Mouse (Mus musculus): ENCODE measurements around the gene Il5. TPM values are rescaled to one million over a fixed set of nuclear protein-coding genes. Genes with fewer than 3 reads are reported as not detected.
A peak's percentile ranks its signal among the peaks of the same experiment; 100 is the strongest.
"Not testable (repeated sequence)": the region's sequence is repeated elsewhere in the genome, so short reads cannot be mapped to it uniquely, and the experiment has no call there.

Gene Il5
- total RNA-seq, 2 experiments from 2014 or later, result not detected

GRCm38 (mm10) chr11:53742353-53742752 lies 21.8 kb downstream of the Il5 start:
- DNase-seq (ENCODE audit: low spot score in 2 of 2), result no peak

- no peak for DNase-seq (ENCODE audit: low spot score in 2 of 2)
Measured at GRCm38 (mm10) chr11:53745260-53745659, 24.7 kb downstream of the Il5 start.

GRCm38 (mm10) chr11:53747985-53748384 lies 27.4 kb downstream of the Il5 start:
- no peak for DNase-seq (ENCODE audit: low spot score in 2 of 2)

GRCm38 (mm10) chr11:53748614-53749013 lies 28.0 kb downstream of the Il5 start:
- no peak for DNase-seq (ENCODE audit: low spot score in 2 of 2)

GRCm38 (mm10) chr11:53749306-53749705 lies 28.7 kb downstream of the Il5 start:
- DNase-seq (ENCODE audit: low spot score in 2 of 2), result no peak

- DNase-seq (ENCODE audit: low spot score in 2 of 2), result no peak
Measured at GRCm38 (mm10) chr11:53749716-53750352, 29.2 kb downstream of the Il5 start.

- DNase-seq (ENCODE audit: low spot score in 2 of 2), result no peak
Measured at GRCm38 (mm10) chr11:53755011-53755595, 34.5 kb downstream of the Il5 start.

DNA sequence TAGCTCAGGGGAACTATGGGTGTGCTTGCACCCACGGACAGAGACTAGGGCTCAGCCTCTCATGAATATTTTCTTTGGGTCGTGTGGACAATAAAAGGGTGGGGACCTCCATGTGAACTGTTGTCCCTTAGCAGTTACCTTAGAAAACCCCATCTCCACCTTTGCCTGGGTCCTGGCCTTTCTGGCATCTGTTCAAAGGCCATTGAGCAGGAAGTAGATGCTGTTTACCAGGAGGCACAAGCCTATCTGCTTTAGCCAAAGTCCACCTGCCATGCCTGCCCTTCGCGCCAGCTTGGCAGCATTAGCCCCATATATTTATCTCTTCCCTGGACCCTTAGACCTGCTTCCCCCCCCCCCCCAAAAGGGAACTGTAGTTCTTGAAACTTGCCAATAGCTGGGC lies 37.0 kb downstream of the Il5 start:
- no peak for DNase-seq (ENCODE audit: low spot score in 2 of 2)

- DNase-seq (ENCODE audit: low spot score in 2 of 2), result not testable (repeated sequence)
Measured at GRCm38 (mm10) chr11:53758033-53758432, 37.4 kb downstream of the Il5 start.

DNA sequence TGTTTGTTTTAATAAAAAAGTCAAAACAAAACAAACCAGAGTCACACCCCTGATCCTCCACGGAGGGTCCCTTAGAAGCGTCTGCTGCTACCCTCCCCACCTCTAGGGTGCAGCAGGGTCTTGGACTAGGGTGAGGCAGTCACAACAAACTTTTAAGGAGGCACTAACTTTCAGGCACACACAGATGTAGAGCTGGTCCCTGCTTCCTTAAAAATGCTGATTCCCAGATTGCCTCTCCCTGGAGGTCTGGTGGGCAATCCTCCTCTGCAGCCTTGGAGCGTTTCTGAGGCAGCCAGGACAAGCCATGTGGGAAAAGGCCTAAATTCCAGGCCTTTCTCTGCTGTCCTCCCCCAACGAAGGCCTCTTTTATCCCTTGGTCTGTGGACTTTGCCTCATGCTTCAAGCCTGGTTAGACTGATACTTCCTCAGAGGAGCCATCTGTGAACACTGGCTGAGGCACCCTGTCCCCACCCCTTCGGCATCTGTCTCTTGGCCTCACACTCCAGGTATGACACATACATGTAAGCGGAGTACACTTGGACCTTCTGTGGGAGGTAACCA lies 38.3 kb downstream of the Il5 start:
- DNase-seq (ENCODE audit: low spot score in 2 of 2), result no peak

DNA sequence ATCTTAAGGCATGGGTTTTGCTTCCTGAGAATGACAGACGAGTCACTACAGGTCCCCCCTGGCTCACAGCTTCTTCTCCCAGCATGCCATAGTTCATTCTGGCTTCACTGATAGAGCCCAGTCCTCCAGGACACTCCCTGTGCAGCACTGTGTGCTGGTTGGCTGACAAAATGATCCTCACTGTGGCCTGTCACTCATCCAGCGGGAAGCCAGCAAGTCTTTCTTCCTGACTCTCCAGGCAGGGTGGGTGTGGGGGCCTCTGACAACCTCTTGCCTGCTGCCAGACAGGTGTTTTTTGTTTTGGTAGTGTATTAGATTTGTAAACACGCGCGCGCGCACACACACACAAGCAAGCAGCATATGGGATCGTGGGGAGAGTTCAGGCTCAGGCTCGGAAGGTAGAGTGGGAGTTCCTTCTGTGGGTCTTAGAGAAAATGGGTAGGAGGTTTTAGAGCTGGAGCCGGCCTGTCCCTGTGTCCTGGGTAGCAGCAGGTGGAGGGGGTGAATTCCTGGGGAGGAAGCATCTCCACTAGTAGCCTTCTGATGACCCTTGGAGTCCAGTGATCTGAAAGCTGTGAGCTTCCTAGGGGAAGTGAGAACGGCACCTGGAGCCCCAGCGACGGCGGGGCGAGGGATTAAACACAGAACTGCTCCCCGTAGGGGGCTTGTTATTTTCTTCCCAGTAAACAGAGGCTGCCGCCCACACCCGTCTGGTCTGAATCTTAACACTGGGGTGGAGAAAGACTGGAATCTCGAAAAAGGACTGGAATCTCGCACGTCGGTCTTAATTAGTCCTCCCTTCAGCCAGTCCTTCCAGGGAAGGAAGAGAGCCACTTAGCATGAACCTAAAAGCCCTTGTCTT lies 39.2 kb downstream of the Il5 start:
- no peak for DNase-seq (ENCODE audit: low spot score in 2 of 2)

DNA sequence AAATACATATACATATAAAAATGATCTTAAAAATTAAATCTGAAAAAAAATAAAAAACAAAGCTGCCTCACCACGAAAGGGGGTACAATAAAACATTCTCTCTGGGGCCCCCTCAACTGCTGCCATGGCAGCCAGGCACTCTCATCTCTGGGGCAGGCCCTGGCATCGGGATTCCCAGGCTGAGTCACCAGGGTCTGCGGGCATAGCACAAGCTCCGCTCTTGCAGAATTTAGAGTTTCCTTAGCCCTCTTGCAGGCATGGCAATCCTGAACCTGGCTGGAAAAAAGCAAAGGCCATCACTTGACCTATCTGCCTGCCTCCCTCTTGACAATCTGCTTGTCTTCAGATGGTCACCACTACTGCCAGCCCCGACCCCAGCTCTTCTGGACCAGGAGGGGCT lies 40.7 kb downstream of the Il5 start:
- no peak for DNase-seq (ENCODE audit: low spot score in 2 of 2)

DNA sequence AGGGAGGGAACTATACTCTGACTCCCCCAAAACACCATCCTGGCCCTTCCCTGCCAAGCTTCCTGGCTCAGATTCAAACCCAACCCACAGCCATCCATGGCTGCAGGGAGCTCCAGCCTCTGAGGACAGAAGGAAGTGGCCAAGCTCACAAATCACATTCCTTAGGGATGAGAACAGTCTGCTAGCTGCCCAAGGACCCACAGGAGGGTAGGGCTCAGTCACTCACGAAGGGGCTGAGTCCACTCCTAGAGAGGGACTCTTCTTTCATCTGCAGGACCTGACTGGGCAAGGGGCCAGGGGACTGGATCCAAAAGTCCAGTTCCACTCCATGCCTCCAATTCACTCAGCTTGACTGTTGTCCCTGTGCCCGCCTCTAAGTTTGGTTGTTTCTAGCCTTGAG lies 41.2 kb downstream of the Il5 start:
- no peak for DNase-seq (ENCODE audit: low spot score in 2 of 2)

GRCm38 (mm10) chr11:53762426-53762825 lies 41.8 kb downstream of the Il5 start:
- DNase-seq (ENCODE audit: low spot score in 2 of 2), result no peak

- DNase-seq (ENCODE audit: low spot score in 2 of 2), result peak; percentile 19 to 29
Measured at GRCm38 (mm10) chr11:53762827-53763495, 42.4 kb downstream of the Il5 start.

- peak; percentile 71 to 75 for DNase-seq (ENCODE audit: low spot score in 2 of 2)
Measured at GRCm38 (mm10) chr11:53763496-53764140, 43.0 kb downstream of the Il5 start.

DNA sequence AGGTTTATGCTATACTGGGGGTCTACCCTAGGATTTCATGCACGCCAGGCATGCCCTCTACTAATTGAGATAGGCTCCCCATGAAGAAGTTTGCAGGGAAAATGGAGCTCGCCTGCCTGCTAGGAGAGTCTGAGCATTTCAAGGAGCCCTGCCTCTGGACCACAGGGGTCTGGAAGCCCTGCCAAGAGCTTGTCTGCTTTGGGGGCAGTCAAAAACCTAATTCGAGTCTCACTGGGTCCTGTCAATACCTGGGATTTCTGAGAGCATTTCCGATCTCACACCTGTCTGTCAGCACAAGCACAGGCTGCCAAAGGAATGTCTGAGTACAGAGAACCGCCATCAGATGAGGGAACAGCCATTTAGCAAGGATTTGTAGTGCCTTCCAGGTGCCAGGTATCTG lies 44.0 kb downstream of the Il5 start:
- no peak for DNase-seq (ENCODE audit: low spot score in 2 of 2)

DNA sequence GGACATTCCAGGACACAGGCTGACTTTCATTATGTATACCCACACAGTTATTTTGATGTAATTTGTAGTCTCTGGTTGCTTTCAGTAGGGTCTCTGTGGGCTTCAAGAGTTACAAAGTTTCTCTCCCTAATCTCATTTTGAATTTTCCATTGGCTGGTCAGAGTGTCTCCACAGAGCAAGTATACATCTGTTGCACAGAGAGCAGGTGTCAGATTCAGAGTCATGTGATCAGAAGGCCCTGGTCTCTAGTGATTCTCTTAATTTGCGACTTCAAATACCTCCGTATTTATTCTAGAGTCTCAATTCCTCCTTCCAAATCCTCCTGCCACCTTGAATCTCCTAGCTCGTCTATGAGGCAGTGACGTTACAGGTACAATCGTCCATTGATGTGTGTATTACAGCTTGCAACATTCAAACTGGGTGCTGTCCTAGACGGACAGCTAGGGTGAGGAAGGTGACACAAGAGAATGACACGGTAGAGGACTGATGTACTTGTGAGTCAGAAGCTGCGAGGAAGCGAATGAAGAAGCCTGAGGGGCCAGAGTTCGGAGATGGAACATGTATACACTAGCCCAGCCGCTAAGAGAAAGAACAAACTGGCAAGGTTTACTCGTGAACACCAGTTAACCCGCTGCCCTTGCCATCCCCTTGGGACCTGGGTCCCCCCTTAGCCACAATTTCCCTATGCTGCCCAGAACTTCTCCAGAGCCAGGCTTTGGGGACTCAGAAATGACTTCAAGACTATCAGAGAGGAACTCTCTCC lies 48.0 kb downstream of the Il5 start:
- DNase-seq (ENCODE audit: low spot score in 2 of 2), result no peak

DNA sequence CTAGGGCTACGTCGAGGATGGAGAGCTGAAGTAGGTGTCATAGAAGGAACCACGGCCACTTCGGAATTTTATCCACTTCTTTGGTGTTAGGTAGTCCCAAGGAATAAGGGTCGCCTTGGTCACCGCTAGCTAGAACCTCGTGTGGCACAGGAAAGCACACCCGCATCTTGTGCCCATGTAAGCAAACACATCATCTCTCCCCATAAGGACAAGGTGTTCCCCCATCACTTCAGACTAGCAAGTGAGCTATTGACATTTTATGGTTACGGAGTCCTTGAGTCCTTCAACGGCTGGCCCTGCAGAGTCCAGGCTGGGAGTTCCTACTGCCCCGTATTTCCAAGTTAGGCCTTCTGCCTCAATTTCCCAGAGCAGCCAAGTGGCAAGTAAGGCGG lies 48.6 kb downstream of the Il5 start:
- no peak for DNase-seq (ENCODE audit: low spot score in 2 of 2)

- peak; percentile 81 to 90 for DNase-seq (ENCODE audit: low spot score in 2 of 2)
Measured at GRCm38 (mm10) chr11:53769760-53770124, 49.1 kb downstream of the Il5 start, which contains the start of gene Irf1. Gene Irf1, plus strand, starts transcription at chr11:53770014.

All from left cerebral cortex, adult 18-20 months (tissue).